Mouse (Mus musculus) small intestine, adult 2 months (tissue): ENCODE measurements around the gene Nr2f2. TPM values are rescaled to one million over a fixed set of nuclear protein-coding genes. Genes with fewer than 3 reads are reported as not detected.
A peak's percentile ranks its signal among the peaks of the same experiment; 100 is the strongest.

Experiments
- H3K27ac ChIP-seq: fragments of 200-500 bp; 2 replicates; pipeline ENCODE4 v1.5.1; 2012; ENCODE audit warnings: low read depth, low read length, control low read depth, inconsistent platforms; ENCODE audit not compliant: insufficient read depth
- H3K27me3 ChIP-seq: fragments of 200-500 bp; 2 replicates; pipeline ENCODE4 v1.6.1; 2012; ENCODE audit warnings: mild to moderate bottlenecking, moderate library complexity, low read length, inconsistent platforms; ENCODE audit not compliant: control insufficient read depth, insufficient read depth
- H3K36me3 ChIP-seq: fragments of 200-500 bp; 2 replicates; pipeline ENCODE4 v1.6.1; 2012; ENCODE audit warnings: mild to moderate bottlenecking, low read length, control low read depth, inconsistent platforms; ENCODE audit not compliant: control insufficient read depth, insufficient read depth
- H3K4me1 ChIP-seq: fragments of 200-500 bp; 2 replicates; pipeline ENCODE4 v1.6.1; 2012; ENCODE audit warnings: low read length, inconsistent platforms, mixed read lengths; ENCODE audit not compliant: control insufficient read depth, insufficient read depth, insufficient read length
- H3K4me3 ChIP-seq: fragments of 200-500 bp; 2 replicates; pipeline ENCODE4 v1.5.1; 2012; ENCODE audit warnings: low read depth, mild to moderate bottlenecking, control low read depth, inconsistent platforms, low read length, moderate library complexity
- CTCF ChIP-seq: fragments of 200-500 bp; IDR thresholded peaks from 2 replicates; pipeline ENCODE4 v1.5.1; 2012; ENCODE audit warnings: low read depth, mild to moderate bottlenecking, control low read depth, inconsistent platforms, low read length, moderate library complexity, mixed read lengths; ENCODE audit not compliant: insufficient replicate concordance, insufficient read length; ENCODE audit errors: extremely low read depth
- POLR2A ChIP-seq: fragments of 200-500 bp; IDR thresholded peaks from 2 replicates; pipeline ENCODE4 v1.6.1; 2012; ENCODE audit warnings: low read depth, mild to moderate bottlenecking, control low read depth, inconsistent platforms, low read length, moderate library complexity
- WGBS: fragments of 180-500 bp; shearing (Covaris S2); methylation state at CpG from one replicate; pipeline ENCODE4 v1.1.7; 2018; 5-methylcytosine and 5-hydroxymethylcytosine counted together
- polyA plus RNA-seq: library from polyadenylated mRNA; depleted of rRNA; stranded (reverse); fragments of >200 nt; gene quantifications from 2 replicates; pipeline ENCODE4 v1.2.3, GENCODE M21; 2012

Nr2f2 gene
- polyA plus RNA-seq, 1 experiment = 35.0 TPM

DNA sequence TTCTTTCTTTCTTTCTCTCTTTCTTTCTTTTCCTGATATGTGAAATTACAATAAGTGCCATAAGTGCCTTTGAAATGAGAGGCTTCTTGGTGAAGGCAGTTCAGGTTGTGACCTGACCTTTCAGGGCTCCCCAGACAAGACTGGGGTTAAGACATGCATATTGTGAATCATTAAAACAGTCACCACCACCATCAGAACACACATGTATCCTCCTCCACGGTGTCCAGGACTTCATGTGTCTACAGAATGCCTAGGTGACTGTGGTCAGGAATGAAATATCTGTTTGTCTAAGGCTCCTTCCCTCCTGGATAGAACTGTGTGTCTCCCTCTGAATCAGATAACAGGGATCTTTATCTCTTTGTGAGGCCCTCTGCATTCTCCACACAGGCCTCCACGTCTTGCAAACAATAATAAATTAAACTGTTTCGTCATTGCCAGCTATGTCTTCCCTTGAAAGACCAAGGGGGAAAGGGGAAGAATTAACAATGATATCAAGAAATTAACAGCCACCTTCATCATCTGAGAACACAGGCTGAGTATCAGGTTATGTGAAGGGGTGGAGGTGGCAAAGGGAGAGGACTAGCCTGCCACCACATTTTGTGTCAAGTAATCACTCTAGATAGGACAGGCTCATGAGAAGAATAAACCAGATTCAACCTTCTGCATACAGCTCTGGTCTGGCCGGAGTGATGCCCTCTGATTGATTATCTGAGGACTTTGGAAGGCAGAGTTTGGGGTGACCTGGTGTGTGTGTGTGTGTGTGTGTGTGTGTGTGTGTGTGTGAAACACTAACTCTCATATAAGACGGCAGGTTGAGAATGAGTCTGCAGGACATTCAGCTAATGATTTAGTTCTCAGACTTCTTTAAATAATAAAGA is 10.6 kb downstream of the Nr2f2 start:
- H3K4me3 ChIP-seq = no peak overlapping the region
- WGBS = 53% methylated on average over 5 of the region's 5 CpGs
- 0 out of 2 replicates have a peak, but pooled peaks cover 6% of the 10 kb centered on the region for H3K27me3 ChIP-seq
- peaks cover 8% of the 10 kb centered on the region for H3K36me3 ChIP-seq
- no peak for TF ChIP-seq POLR2A
- no peak for TF ChIP-seq CTCF
- H3K4me1 ChIP-seq = no peaks in the 10 kb centered on the region; the same call in none of the 2 replicates
- H3K27ac ChIP-seq = no peak overlapping the region

DNA sequence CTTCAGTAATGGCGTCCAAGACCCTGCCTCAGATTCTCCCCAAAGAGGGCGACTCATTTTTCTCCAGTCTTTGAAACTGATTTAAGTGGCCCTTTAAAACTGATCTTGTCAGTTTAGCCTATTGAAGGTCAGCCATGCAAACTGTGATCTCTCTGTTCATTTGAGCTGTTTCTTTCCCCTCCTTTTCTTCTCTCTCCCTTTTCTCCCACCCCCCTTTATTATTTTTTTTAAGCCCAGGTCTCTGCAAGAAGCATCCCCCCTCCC is 11.2 kb downstream of the Nr2f2 start:
- Histone ChIP-seq H3K4me3 (no peak overlapping the region), H3K4me1 (peaks cover under 1% of the 10 kb centered on the region), H3K36me3 (peaks cover 8% of the 10 kb centered on the region), H3K27me3 (0 out of 2 replicates have a peak, but pooled peaks cover 11% of the 10 kb centered on the region), H3K27ac (no peak overlapping the region)
- 75% methylated on average over 2 of the region's 2 CpGs for WGBS
- TF ChIP-seq POLR2A (no peak), CTCF (no peak)

DNA sequence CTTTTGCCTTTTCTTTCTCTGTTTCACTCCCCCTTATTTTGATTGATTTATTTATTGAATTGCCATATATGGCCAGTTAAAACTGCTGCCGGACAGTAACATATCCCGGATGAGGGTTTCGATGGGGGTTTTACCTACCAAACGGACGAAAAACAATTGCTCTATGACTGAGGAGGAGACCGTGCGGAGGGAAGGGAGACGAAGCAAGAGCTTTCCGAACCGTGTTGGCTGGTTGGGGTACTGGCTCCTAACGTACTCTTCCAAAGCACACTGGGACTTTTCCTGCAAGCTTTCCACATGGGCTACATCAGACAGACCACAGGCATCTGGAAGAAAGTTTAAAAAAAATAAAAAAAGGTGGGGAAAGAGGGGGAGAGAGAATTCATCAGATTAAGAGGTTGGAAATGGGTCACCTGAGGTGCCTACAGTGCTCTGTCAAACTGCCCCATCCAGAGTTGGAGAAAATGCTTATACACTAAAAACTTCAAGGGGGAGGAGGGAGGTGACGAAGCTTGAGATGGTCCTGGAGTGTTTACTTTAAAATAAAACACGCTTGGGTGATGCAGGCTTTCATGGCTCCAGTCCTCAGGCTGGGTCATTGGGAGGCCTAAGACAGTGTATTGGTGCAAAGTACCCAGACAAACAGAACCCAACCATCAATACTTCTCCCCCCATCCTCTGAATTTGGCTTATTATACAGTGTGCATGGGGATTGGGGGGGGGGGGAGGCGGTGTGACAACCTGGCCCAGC is 11.8 kb downstream of the Nr2f2 start:
- Histone ChIP-seq H3K27me3 (0 out of 2 replicates have a peak, but pooled peaks cover 16% of the 10 kb centered on the region), H3K36me3 (peaks cover 8% of the 10 kb centered on the region), H3K4me3 (peak overlapping the region; percentile 10; the same call in 1 of the 2 replicates), H3K27ac (no peak overlapping the region), H3K4me1 (peaks cover 2% of the 10 kb centered on the region)
- TF ChIP-seq POLR2A (no peak), CTCF (no peak)
- whole genome bisulfite sequencing = 72% methylated on average over 14 of the region's 14 CpGs

DNA sequence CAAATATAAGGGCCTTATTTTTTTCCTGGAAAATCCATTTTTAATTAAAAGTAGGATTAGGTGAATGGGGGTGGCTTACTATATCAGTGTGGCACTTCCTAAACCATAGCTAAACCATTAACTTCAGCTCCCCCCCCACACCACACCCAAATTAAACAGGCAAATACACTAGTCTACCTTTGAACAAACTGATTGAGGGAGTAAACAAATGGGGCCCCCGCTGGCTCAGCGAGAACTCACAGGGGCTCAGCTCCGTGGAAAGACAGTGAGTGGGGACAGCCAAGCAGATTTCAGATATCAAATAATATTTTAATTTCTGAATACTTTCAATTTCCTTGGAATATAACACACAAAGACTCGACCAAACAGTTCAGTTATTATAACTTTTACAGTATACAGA is 13.4 kb downstream of the Nr2f2 start:
- H3K27me3 ChIP-seq = 0 out of 2 replicates have a peak, but pooled peaks cover 17% of the 10 kb centered on the region
- H3K4me3 ChIP-seq = no peak overlapping the region
- H3K27ac ChIP-seq = no peak overlapping the region
- TF ChIP-seq CTCF (no peak), POLR2A (no peak)
- WGBS = 50% methylated on average over 4 of the region's 4 CpGs
- H3K36me3 ChIP-seq = peaks cover 8% of the 10 kb centered on the region
- H3K4me1 ChIP-seq = peaks cover 2% of the 10 kb centered on the region

DNA sequence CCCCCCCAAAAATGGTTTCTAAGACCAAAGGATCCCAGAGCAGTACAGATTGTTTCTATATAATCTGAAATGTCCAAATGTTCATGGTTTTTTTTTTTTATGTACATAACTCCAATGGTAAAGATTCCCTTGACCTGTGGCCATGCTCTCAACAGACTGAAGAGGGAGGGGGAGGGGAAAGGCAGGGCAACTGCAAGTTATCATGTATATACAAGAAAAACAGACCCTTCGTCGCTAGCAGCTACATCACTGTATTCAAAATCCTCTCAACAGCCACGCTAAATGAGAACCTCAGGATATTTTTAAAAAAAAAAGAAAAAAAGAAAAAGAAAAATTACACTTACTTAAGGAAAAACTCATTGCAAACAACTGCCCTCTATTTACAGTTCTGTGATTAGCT is 13.9 kb downstream of the Nr2f2 start:
- TF ChIP-seq CTCF (no peak), POLR2A (no peak)
- 75% methylated on average over 3 of the region's 3 CpGs for whole genome bisulfite sequencing
- Histone ChIP-seq H3K27ac (no peak overlapping the region), H3K4me1 (peaks cover 2% of the 10 kb centered on the region; the same call in 1 of the 2 replicates), H3K4me3 (no peak overlapping the region), H3K27me3 (peaks cover 17% of the 10 kb centered on the region; the same call in 1 of the 2 replicates), H3K36me3 (peaks cover 8% of the 10 kb centered on the region)

DNA sequence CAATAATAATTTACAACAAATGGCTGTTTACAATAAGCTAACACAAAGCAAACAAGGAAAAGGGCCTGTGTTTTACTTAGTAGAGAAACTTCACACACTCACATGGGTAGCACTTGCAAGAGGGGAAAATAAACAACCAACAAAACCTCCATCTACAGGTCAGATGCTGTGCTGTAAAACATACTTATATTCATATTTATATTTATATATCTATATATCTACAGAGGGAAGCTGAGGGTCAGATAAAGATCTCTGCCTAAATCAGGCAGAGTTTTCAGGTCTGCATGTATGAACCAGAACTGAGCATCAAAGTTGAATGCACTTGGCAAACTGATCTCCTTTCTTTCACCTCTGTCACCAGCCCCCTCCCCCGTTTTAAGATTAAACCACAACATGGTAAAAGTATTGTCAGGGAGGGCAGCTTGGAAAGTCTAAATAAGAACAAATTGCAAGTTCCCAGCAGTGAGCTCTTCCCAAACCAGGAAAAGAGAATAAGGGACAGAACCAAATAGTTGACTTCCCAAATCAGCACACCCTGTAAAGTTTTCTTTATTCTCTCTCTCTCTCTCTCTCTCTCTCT is 14.5 kb downstream of the Nr2f2 start:
- TF ChIP-seq POLR2A (no peak), CTCF (no peak)
- peaks cover 17% of the 10 kb centered on the region; the same call in 1 of the 2 replicates for H3K27me3 ChIP-seq
- WGBS = 61% methylated on average over 1 of the region's 1 CpGs
- H3K36me3 ChIP-seq = peaks cover 6% of the 10 kb centered on the region
- H3K4me3 ChIP-seq = no peak overlapping the region
- no peak overlapping the region for H3K27ac ChIP-seq
- 0 out of 2 replicates have a peak, but pooled peaks cover 2% of the 10 kb centered on the region for H3K4me1 ChIP-seq
